Mouse (Mus musculus) stomach, embryonic 14.5 days (tissue): ENCODE measurements around the gene Poc5. TPM values are rescaled to one million over a fixed set of nuclear protein-coding genes. Genes with fewer than 3 reads are reported as not detected.

ENCODE experiments used
- ATAC-seq: fragments of 200-750 bp; cut with Nextera tagmentation; 2 replicates; pipeline ENCODE4 v1.8.0; 2017; ENCODE audit warnings: low read depth, moderate TSS enrichment; ENCODE audit not compliant: insufficient number of reproducible peaks, insufficient read depth, low FRiP score
- H3K27ac ChIP-seq: fragments of 300-500 bp; sonication (generic); 2 replicates; pipeline ENCODE4 v1.5.1; 2014; ENCODE audit warnings: mild to moderate bottlenecking, low read length, moderate library complexity, mixed read lengths
- H3K27me3 ChIP-seq: fragments of 300-500 bp; sonication (generic); 2 replicates; pipeline ENCODE4 v1.6.1; 2014; ENCODE audit warnings: low read length, control low read depth, mixed read lengths; ENCODE audit not compliant: control insufficient read depth, insufficient read depth
- H3K36me3 ChIP-seq: fragments of 300-500 bp; sonication (generic); 2 replicates; pipeline ENCODE4 v1.6.1; 2014; ENCODE audit warnings: mild to moderate bottlenecking, control low read depth, low read length, moderate library complexity, mixed read lengths; ENCODE audit not compliant: control insufficient read depth, insufficient read depth
- H3K4me1 ChIP-seq: fragments of 300-500 bp; sonication (generic); 2 replicates; pipeline ENCODE4 v1.6.1; 2014; ENCODE audit warnings: low read length, control low read depth, mixed read lengths; ENCODE audit not compliant: control insufficient read depth, insufficient read depth
- H3K4me2 ChIP-seq: fragments of 300-500 bp; sonication (generic); replicated peaks from 2 replicates; pipeline ENCODE4 v1.6.1; 2014; ENCODE audit warnings: low read depth, low read length, control low read depth
- H3K4me3 ChIP-seq: fragments of 300-500 bp; sonication (generic); 2 replicates; pipeline ENCODE4 v1.5.1; 2014; ENCODE audit warnings: low read depth, low read length, control low read depth
- H3K9ac ChIP-seq: fragments of 300-500 bp; sonication (generic); replicated peaks from 2 replicates; pipeline ENCODE4 v1.6.1; 2014; ENCODE audit warnings: low read depth, mild to moderate bottlenecking, control low read depth, low read length, moderate library complexity, mixed read lengths
- H3K9me3 ChIP-seq: fragments of 300-500 bp; sonication (generic); 2 replicates; pipeline ENCODE4 v1.6.1; 2016; ENCODE audit warnings: low read depth, low read length, control low read depth; ENCODE audit not compliant: control insufficient read depth
- WGBS: fragments of 180-500 bp; shearing (Covaris S2); extraction: QIAGEN DNeasy Blood & Tissue Kit; methylation state at CpG from one replicate; pipeline ENCODE4 v1.1.7; 2014; 5-methylcytosine and 5-hydroxymethylcytosine counted together
- polyA plus RNA-seq: library from polyadenylated mRNA; unstranded; fragments of >200 nt; fragmentation: Nextera tagmentation; extraction: Ambion mirVana; gene quantifications from 2 replicates; pipeline ENCODE4 v1.2.1, GENCODE M21; 2014

Poc5 gene
- polyA plus RNA-seq, 1 experiment from 2014 or later: 14.5 TPM

- 60% methylated on average over 4 of the region's 4 CpGs for WGBS
- no peak overlapping the region for H3K4me3 ChIP-seq
These were observed 10.2 kb upstream of the Poc5 start for GRCm38 (mm10) chr13:96377883-96378282.

GRCm38 (mm10) chr13:96389301-96389700 lies 1.2 kb downstream of the Poc5 start:
- Histone ChIP-seq H3K27ac (no peak overlapping the region), H3K9me3 (no peaks in the 10 kb centered on the region), H3K9ac (peak overlapping the region; percentile 52), H3K4me3 (peak overlapping the region; percentile 72), H3K4me1 (peaks cover 6% of the 10 kb centered on the region; the same call in 1 of the 2 replicates), H3K27me3 (no peaks in the 10 kb centered on the region), H3K4me2 (peak overlapping the region; percentile 54), H3K36me3 (peaks cover 34% of the 10 kb centered on the region)
- WGBS: 12% methylated on average over 2 of the region's 2 CpGs
- ATAC-seq: no peak

More at GRCm38 (mm10) chr13:96377883-96378282, 10.2 kb upstream of the Poc5 start:
- H3K4me2 ChIP-seq: no peak overlapping the region
- H3K27me3 ChIP-seq: no peaks in the 10 kb centered on the region
- H3K9me3 ChIP-seq: no peaks in the 10 kb centered on the region
- H3K4me1 ChIP-seq: no peaks in the 10 kb centered on the region
- H3K36me3 ChIP-seq: no peaks in the 10 kb centered on the region
- no peak for ATAC-seq
- H3K27ac ChIP-seq: no peak overlapping the region
- H3K9ac ChIP-seq: no peak overlapping the region

- no peaks in the 10 kb centered on the region for H3K27me3 ChIP-seq
- no peak overlapping the region for H3K9ac ChIP-seq
- ATAC-seq: no peak
- 94% methylated on average over 5 of the region's 5 CpGs for WGBS
- no peaks in the 10 kb centered on the region for H3K9me3 ChIP-seq
- H3K4me3 ChIP-seq: no peak overlapping the region
- no peaks in the 10 kb centered on the region for H3K4me1 ChIP-seq
- peaks cover 76% of the 10 kb centered on the region for H3K36me3 ChIP-seq
- no peak overlapping the region for H3K4me2 ChIP-seq
- no peak overlapping the region for H3K27ac ChIP-seq
These were observed 13.2 kb downstream of the Poc5 start for GRCm38 (mm10) chr13:96401251-96401650.

GRCm38 (mm10) chr13:96405518-96405917 lies 17.4 kb downstream of the Poc5 start:
- H3K27me3 ChIP-seq: no peaks in the 10 kb centered on the region
- ATAC-seq: no peak
- H3K27ac ChIP-seq: no peak overlapping the region
- H3K9ac ChIP-seq: no peak overlapping the region
- 91% methylated on average over 2 of the region's 2 CpGs for WGBS
- H3K4me2 ChIP-seq: no peak overlapping the region
- H3K4me1 ChIP-seq: no peaks in the 10 kb centered on the region
- H3K4me3 ChIP-seq: no peak overlapping the region
- no peaks in the 10 kb centered on the region for H3K9me3 ChIP-seq
- H3K36me3 ChIP-seq: peaks cover 52% of the 10 kb centered on the region

- no peak overlapping the region for H3K27ac ChIP-seq
- no peak overlapping the region for H3K9ac ChIP-seq
- H3K4me1 ChIP-seq: no peaks in the 10 kb centered on the region
- no peak overlapping the region for H3K4me2 ChIP-seq
- peaks cover 54% of the 10 kb centered on the region for H3K36me3 ChIP-seq
- no peaks in the 10 kb centered on the region for H3K27me3 ChIP-seq
- 63% methylated on average over 4 of the region's 4 CpGs for whole genome bisulfite sequencing
- no peak for ATAC-seq
- no peak overlapping the region for H3K4me3 ChIP-seq
- H3K9me3 ChIP-seq: no peaks in the 10 kb centered on the region
These were observed 18.9 kb downstream of the Poc5 start for GRCm38 (mm10) chr13:96407040-96407439.

- Histone ChIP-seq H3K4me1 (no peaks in the 10 kb centered on the region), H3K9me3 (no peaks in the 10 kb centered on the region), H3K9ac (no peak overlapping the region), H3K4me3 (no peak overlapping the region), H3K27ac (no peak overlapping the region), H3K27me3 (no peaks in the 10 kb centered on the region), H3K4me2 (no peak overlapping the region), H3K36me3 (peaks cover 44% of the 10 kb centered on the region)
- no peak for ATAC-seq
- WGBS: 92% methylated on average over 1 of the region's 1 CpGs
These were observed 20.7 kb downstream of the Poc5 start for GRCm38 (mm10) chr13:96408786-96409185.

GRCm38 (mm10) chr13:96414384-96414783 lies 26.3 kb downstream of the Poc5 start:
- no peak overlapping the region for H3K4me2 ChIP-seq
- no peaks in the 10 kb centered on the region for H3K27me3 ChIP-seq
- no peaks in the 10 kb centered on the region for H3K9me3 ChIP-seq
- no peaks in the 10 kb centered on the region for H3K4me1 ChIP-seq
- no peak overlapping the region for H3K4me3 ChIP-seq
- no peak overlapping the region for H3K27ac ChIP-seq
- H3K36me3 ChIP-seq: peaks cover 39% of the 10 kb centered on the region
- no peak overlapping the region for H3K9ac ChIP-seq
- WGBS: 80% methylated on average over 6 of the region's 6 CpGs
- no peak for ATAC-seq

- H3K9ac ChIP-seq: no peak overlapping the region
- no peak for ATAC-seq
- no peaks in the 10 kb centered on the region for H3K4me1 ChIP-seq
- no peaks in the 10 kb centered on the region for H3K9me3 ChIP-seq
- WGBS: 94% methylated on average over 8 of the region's 8 CpGs
- no peak overlapping the region for H3K4me2 ChIP-seq
- H3K36me3 ChIP-seq: peaks cover 26% of the 10 kb centered on the region
- H3K4me3 ChIP-seq: no peak overlapping the region
- H3K27me3 ChIP-seq: no peaks in the 10 kb centered on the region
- H3K27ac ChIP-seq: no peak overlapping the region
These were observed 28.3 kb downstream of the Poc5 start for GRCm38 (mm10) chr13:96416380-96416779.

GRCm38 (mm10) chr13:96417261-96417813 lies 29.2 kb downstream of the Poc5 start:
- 73% methylated on average over 5 of the region's 5 CpGs for WGBS
- Histone ChIP-seq H3K27ac (no peak overlapping the region), H3K4me2 (no peak overlapping the region), H3K36me3 (peaks cover 22% of the 10 kb centered on the region), H3K9ac (no peak overlapping the region), H3K27me3 (no peaks in the 10 kb centered on the region), H3K4me3 (no peak overlapping the region), H3K4me1 (no peaks in the 10 kb centered on the region), H3K9me3 (no peaks in the 10 kb centered on the region)
- ATAC-seq: no peak
